Comparison of ENCODE assay signal across 8 mouse cellular contexts in genomic region chr10:86704141-86704540, GRCm38 (mm10). TPM values are rescaled to one million over a fixed set of nuclear protein-coding genes. Genes with fewer than 3 reads are reported as not detected.
DNase-seq lines count a peak whose midpoint lies in the region; ATAC-seq lines count a peak whose summit lies in the region.

No protein-coding gene starts in this region.

- H3K4me1 ChIP-seq in neural tube, embryonic 11.5 days (ENCODE audit: control insufficient read depth, insufficient read depth, low read length): peaks cover 28% of the 10 kb centered on the region
- H3K4me1 ChIP-seq in embryonic facial prominence, embryonic 15.5 days: peaks cover 50% of the 10 kb centered on the region
- peaks cover 51% of the 10 kb centered on the region for H3K4me1 ChIP-seq in limb, embryonic 12.5 days (replicated peaks)
- peaks cover 39% of the 10 kb centered on the region for H3K4me1 ChIP-seq in stomach, embryonic 15.5 days

- H3K27ac ChIP-seq in neural tube, embryonic 11.5 days (ENCODE audit: low read depth, low read length): no peak overlapping the region
- no peak overlapping the region for H3K27ac ChIP-seq in embryonic facial prominence, embryonic 15.5 days (replicated peaks)
- peak overlapping the region; percentile 85; the same call in 1 of the 2 replicates for H3K27ac ChIP-seq in limb, embryonic 12.5 days
- no peak overlapping the region; the same call in 1 of the 2 replicates for H3K27ac ChIP-seq in stomach, embryonic 15.5 days

- H3K4me2 ChIP-seq in neural tube, embryonic 11.5 days (ENCODE audit: low read depth): peak overlapping the region; percentile 67
- H3K4me2 ChIP-seq in embryonic facial prominence, embryonic 15.5 days (replicated peaks): peak overlapping the region; percentile 73
- peak overlapping the region; percentile 95 for H3K4me2 ChIP-seq in limb, embryonic 12.5 days
- H3K4me2 ChIP-seq in stomach, embryonic 15.5 days: peak overlapping the region; percentile 80

- H3K4me3 ChIP-seq in neural tube, embryonic 11.5 days (ENCODE audit: low read depth, low read length): peak overlapping the region; percentile 91
- peak overlapping the region; percentile 94 for H3K4me3 ChIP-seq in embryonic facial prominence, embryonic 15.5 days (replicated peaks)
- H3K4me3 ChIP-seq in limb, embryonic 12.5 days (replicated peaks): peak overlapping the region; percentile 84
- H3K4me3 ChIP-seq in stomach, embryonic 15.5 days (replicated peaks): peak overlapping the region; percentile 95

- H3K9me3 ChIP-seq in neural tube, embryonic 11.5 days (ENCODE audit: control insufficient read depth, low read length): no peaks in the 10 kb centered on the region
- no peaks in the 10 kb centered on the region for H3K9me3 ChIP-seq in embryonic facial prominence, embryonic 15.5 days (replicated peaks)
- no peaks in the 10 kb centered on the region for H3K9me3 ChIP-seq in limb, embryonic 12.5 days
- H3K9me3 ChIP-seq in stomach, embryonic 15.5 days: no peaks in the 10 kb centered on the region

- H3K27me3 ChIP-seq in neural tube, embryonic 11.5 days (ENCODE audit: control insufficient read depth, insufficient read depth, low read length): no peaks in the 10 kb centered on the region
- H3K27me3 ChIP-seq in embryonic facial prominence, embryonic 15.5 days: no peaks in the 10 kb centered on the region
- no peaks in the 10 kb centered on the region for H3K27me3 ChIP-seq in limb, embryonic 12.5 days
- H3K27me3 ChIP-seq in stomach, embryonic 15.5 days (replicated peaks): no peaks in the 10 kb centered on the region

- H3K9ac ChIP-seq in neural tube, embryonic 11.5 days (ENCODE audit: low read length): peak overlapping the region; percentile 92
- H3K9ac ChIP-seq in embryonic facial prominence, embryonic 15.5 days: peak overlapping the region; percentile 92
- H3K9ac ChIP-seq in limb, embryonic 12.5 days (replicated peaks): peak overlapping the region; percentile 91
- H3K9ac ChIP-seq in stomach, embryonic 15.5 days: peak overlapping the region; percentile 94; the same call in 1 of the 2 replicates

- ATAC-seq in neural tube, embryonic 11.5 days (ENCODE audit: insufficient read depth, low FRiP score, low TSS enrichment): no peak
- ATAC-seq in embryonic facial prominence, embryonic 15.5 days (ENCODE audit: insufficient number of reproducible peaks, low FRiP score, low TSS enrichment, low read depth): no peak
- ATAC-seq in limb, embryonic 12.5 days (ENCODE audit: insufficient number of reproducible peaks, insufficient read depth, low FRiP score, low TSS enrichment, low read depth): no peak
- ATAC-seq in stomach, embryonic 15.5 days (ENCODE audit: insufficient read depth, low FRiP score, low read depth): no peak

- DNase-seq in neural tube, embryonic 11.5 days (ENCODE audit: low spot score): no peak
- no peak for DNase-seq in neural tube, embryonic 10.5 days (ENCODE audit: extremely low spot score, low spot score)
- no peak for DNase-seq in c-Kit-positive CD71-positive TER-119-positive erythroid progenitor cells, embryonic 14.5 days (ENCODE audit: low spot score)
- DNase-seq in layer of hippocampus, postnatal 10 days (ENCODE audit: low spot score in 2 of 2): no peak
- no peak for DNase-seq in spleen, adult 12 weeks (ENCODE audit: low spot score)

- WGBS in neural tube, embryonic 11.5 days: 5% methylated on average over 8 of the region's 8 CpGs
- WGBS in embryonic facial prominence, embryonic 15.5 days: 6% methylated on average over 8 of the region's 8 CpGs
- 8% methylated on average over 8 of the region's 8 CpGs for WGBS in limb, embryonic 12.5 days
- 2% methylated on average over 8 of the region's 8 CpGs for WGBS in stomach, embryonic 15.5 days

- H3K36me3 ChIP-seq in neural tube, embryonic 11.5 days (ENCODE audit: control insufficient read depth, insufficient read depth, low read length): peaks cover 14% of the 10 kb centered on the region
- H3K36me3 ChIP-seq in embryonic facial prominence, embryonic 15.5 days: peaks cover 37% of the 10 kb centered on the region
- H3K36me3 ChIP-seq in limb, embryonic 12.5 days: peaks cover 49% of the 10 kb centered on the region
- H3K36me3 ChIP-seq in stomach, embryonic 15.5 days: peaks cover 27% of the 10 kb centered on the region

RNA-seq across cellular contexts. Expression of gene Hsp90b1, which starts 1.2 kb away (rescaled TPM):
- 487 and 513 TPM in 2 replicates for polyA plus RNA-seq in neural tube, embryonic 11.5 days (2014; fragmentation: Nextera tagmentation; extraction: Ambion mirVana)
- polyA plus RNA-seq in embryonic facial prominence, embryonic 15.5 days (2015; fragmentation: Nextera tagmentation; extraction: Ambion mirVana): 609 and 610 TPM in 2 replicates
- polyA plus RNA-seq in limb, embryonic 12.5 days (2016; fragmentation: Nextera tagmentation; extraction: Ambion mirVana): 588 and 626 TPM in 2 replicates
- polyA plus RNA-seq in stomach, embryonic 15.5 days (2015; fragmentation: Nextera tagmentation; extraction: Ambion mirVana): 662 and 751 TPM in 2 replicates
- total RNA-seq in layer of hippocampus, postnatal 10 days (2021): 100 to 1,000 TPM; 263 to 275 TPM

RNA-seq across cellular contexts. Expression of gene Ttc41, which starts 1.5 kb away (rescaled TPM):
- polyA plus RNA-seq in neural tube, embryonic 11.5 days (2014; fragmentation: Nextera tagmentation; extraction: Ambion mirVana): 2.3 and 3.1 TPM in 2 replicates
- polyA plus RNA-seq in embryonic facial prominence, embryonic 15.5 days (2015; fragmentation: Nextera tagmentation; extraction: Ambion mirVana): 1.00 and 1.3 TPM in 2 replicates
- 2.1 and 2.5 TPM in 2 replicates for polyA plus RNA-seq in limb, embryonic 12.5 days (2016; fragmentation: Nextera tagmentation; extraction: Ambion mirVana)
- polyA plus RNA-seq in stomach, embryonic 15.5 days (2015; fragmentation: Nextera tagmentation; extraction: Ambion mirVana): 1.6 and 1.7 TPM in 2 replicates
- total RNA-seq in layer of hippocampus, postnatal 10 days (2021): 1 to 10 TPM; 1.2 to 1.4 TPM

RNA-seq across cellular contexts. Expression of gene Gm49358, which starts 59.6 kb away (rescaled TPM):
- polyA plus RNA-seq in neural tube, embryonic 11.5 days (2014; fragmentation: Nextera tagmentation; extraction: Ambion mirVana): not detected in 2 replicates
- not detected in 2 replicates for polyA plus RNA-seq in embryonic facial prominence, embryonic 15.5 days (2015; fragmentation: Nextera tagmentation; extraction: Ambion mirVana)
- polyA plus RNA-seq in limb, embryonic 12.5 days (2016; fragmentation: Nextera tagmentation; extraction: Ambion mirVana): not detected in 2 replicates
- polyA plus RNA-seq in stomach, embryonic 15.5 days (2015; fragmentation: Nextera tagmentation; extraction: Ambion mirVana): not detected in 2 replicates
- total RNA-seq in layer of hippocampus, postnatal 10 days (2021): 10 to 100 TPM; 23.7 to 29.2 TPM
